Mouse (Mus musculus) intestine, embryonic 15.5 days (tissue): ENCODE data around the gene Fbxl12. TPM values are rescaled to one million over a fixed set of nuclear protein-coding genes. Genes with fewer than 3 reads are reported as not detected.
"Not testable (repeated sequence)": the region's sequence is repeated elsewhere in the genome, so short reads cannot be mapped to it uniquely, and the experiment has no call there.

Source experiments
- ATAC-seq: fragments of 200-750 bp; cut with Nextera tagmentation; 2 replicates; pipeline ENCODE4 v1.8.0; 2017; ENCODE audit warnings: moderate TSS enrichment, moderate library complexity
- H3K27ac ChIP-seq: fragments of 300-500 bp; sonication (generic); 2 replicates; pipeline ENCODE4 v1.5.1; 2015; ENCODE audit warnings: mild to moderate bottlenecking, inconsistent platforms
- H3K27me3 ChIP-seq: fragments of 300-500 bp; sonication (generic); replicated peaks from 2 replicates; pipeline ENCODE4 v1.6.1; 2015; ENCODE audit warnings: inconsistent platforms
- H3K36me3 ChIP-seq: fragments of 300-500 bp; sonication (generic); 2 replicates; pipeline ENCODE4 v1.6.1; 2015; ENCODE audit warnings: inconsistent platforms
- H3K4me1 ChIP-seq: fragments of 300-500 bp; sonication (generic); replicated peaks from 2 replicates; pipeline ENCODE4 v1.6.1; 2015; ENCODE audit warnings: inconsistent platforms
- H3K4me2 ChIP-seq: fragments of 300-500 bp; sonication (generic); replicated peaks from 2 replicates; pipeline ENCODE4 v1.6.1; 2015; ENCODE audit warnings: mild to moderate bottlenecking, inconsistent platforms
- H3K4me3 ChIP-seq: fragments of 300-500 bp; sonication (generic); replicated peaks from 2 replicates; pipeline ENCODE4 v1.5.1; 2015; ENCODE audit warnings: inconsistent platforms
- H3K9ac ChIP-seq: fragments of 300-500 bp; sonication (generic); 2 replicates; pipeline ENCODE4 v1.6.1; 2015; ENCODE audit warnings: inconsistent platforms
- H3K9me3 ChIP-seq: fragments of 300-500 bp; sonication (generic); 2 replicates; pipeline ENCODE4 v1.6.1; 2016; ENCODE audit warnings: inconsistent platforms
- WGBS: fragments of 180-500 bp; shearing (Covaris S2); methylation state at CpG from one replicate; pipeline ENCODE4 v1.1.7; 2015; 5-methylcytosine and 5-hydroxymethylcytosine counted together
- polyA plus RNA-seq: library from polyadenylated mRNA; unstranded; fragments of >200 nt; fragmentation: Nextera tagmentation; extraction: Ambion mirVana; gene quantifications from 2 replicates; pipeline ENCODE4 v1.2.1, GENCODE M21; 2015

Gene Fbxl12
- polyA plus RNA-seq, 1 experiment from 2014 or later: 14.7 TPM

DNA sequence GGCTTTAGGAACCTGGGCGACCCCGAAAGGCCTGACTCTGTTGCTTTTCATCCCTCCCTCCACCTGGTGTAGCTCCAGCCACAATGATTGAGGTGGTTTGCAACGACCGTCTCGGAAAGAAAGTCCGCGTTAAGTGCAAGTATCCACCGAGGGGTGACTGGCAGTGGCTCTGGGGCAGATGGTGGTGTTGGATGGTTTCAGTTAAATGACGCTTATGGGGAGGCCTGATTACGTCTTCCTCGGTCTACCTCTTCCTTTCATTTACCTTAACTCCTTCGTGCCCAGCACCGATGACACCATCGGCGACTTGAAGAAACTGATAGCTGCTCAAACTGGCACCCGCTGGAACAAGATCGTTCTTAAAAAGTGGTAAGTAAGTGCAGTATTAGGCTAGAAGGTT is 554 bp upstream of the Fbxl12 start:
- Histone ChIP-seq H3K4me1 (peaks cover 12% of the 10 kb centered on the region; the same call in 1 of the 2 replicates), H3K27ac (peak overlapping the region; percentile 81), H3K9me3 (no peaks in the 10 kb centered on the region), H3K36me3 (0 out of 2 replicates have a peak, but pooled peaks cover 7% of the 10 kb centered on the region), H3K4me2 (peak overlapping the region; percentile 70), H3K27me3 (no peaks in the 10 kb centered on the region), H3K4me3 (peak overlapping the region; percentile 72), H3K9ac (peak overlapping the region; percentile 81)
- no peak for ATAC-seq
- 4% methylated on average over 17 of the region's 17 CpGs for WGBS

DNA sequence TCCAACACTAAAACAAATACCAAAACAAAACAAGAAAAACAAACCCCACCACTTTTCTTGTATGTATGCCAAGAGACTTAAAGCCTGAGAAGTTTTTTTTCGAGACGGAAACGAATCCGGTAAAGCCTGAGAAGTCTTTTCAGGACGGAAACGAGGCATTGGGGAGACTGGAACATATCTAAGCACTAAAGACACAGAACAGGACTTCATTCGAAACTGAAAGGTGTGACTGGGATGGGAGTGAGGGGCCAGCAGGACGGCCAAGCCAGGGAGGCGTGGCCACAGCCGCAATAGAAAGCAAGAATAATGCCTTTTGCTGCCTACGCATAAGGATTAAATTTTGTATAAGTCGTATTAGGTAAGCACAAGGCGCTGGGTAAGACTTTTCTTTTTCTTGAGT is 786 bp downstream of the Fbxl12 start:
- no peak overlapping the region for H3K27ac ChIP-seq
- H3K9ac ChIP-seq: peak overlapping the region; percentile 81
- H3K9me3 ChIP-seq: no peaks in the 10 kb centered on the region
- peak overlapping the region; percentile 70 for H3K4me2 ChIP-seq
- ATAC-seq: no peak
- H3K4me1 ChIP-seq: peaks cover 12% of the 10 kb centered on the region; the same call in 1 of the 2 replicates
- H3K4me3 ChIP-seq: peak overlapping the region; percentile 72
- no peaks in the 10 kb centered on the region for H3K27me3 ChIP-seq
- peaks cover 5% of the 10 kb centered on the region; the same call in 1 of the 2 replicates for H3K36me3 ChIP-seq
- WGBS: 5% methylated on average over 13 of the region's 13 CpGs

DNA sequence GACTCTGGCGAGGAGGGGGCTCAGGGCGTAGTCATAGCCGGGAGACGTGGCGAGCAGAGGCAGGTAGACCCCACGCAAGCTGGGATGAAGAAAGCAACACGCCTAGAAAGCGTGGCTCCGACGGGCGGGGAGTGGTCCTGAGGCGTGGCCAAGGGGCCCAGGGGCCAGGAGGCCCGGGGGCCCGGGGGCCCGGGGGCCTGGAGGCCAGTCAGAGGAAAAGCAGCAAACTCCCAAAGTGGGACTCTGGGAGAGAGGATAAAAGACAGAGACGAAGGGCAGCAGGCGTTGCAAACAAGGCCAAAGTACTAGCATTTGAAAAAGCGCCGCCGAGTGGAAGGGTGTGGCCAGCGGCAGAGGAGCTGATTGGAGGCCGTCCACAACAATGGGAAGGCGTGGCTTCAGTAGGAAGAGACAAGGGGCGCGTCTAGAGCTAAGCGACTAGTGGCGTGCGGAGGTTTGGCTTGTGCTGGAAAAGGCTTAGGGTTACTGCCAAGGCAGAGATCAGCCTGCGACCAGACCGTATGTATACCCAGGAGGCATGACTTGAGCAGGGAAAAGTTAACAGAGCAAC is 1.6 kb downstream of the Fbxl12 start:
- peak overlapping the region; percentile 81 for H3K9ac ChIP-seq
- H3K27me3 ChIP-seq: no peaks in the 10 kb centered on the region
- peaks cover 12% of the 10 kb centered on the region; the same call in 1 of the 2 replicates for H3K4me1 ChIP-seq
- no peaks in the 10 kb centered on the region for H3K9me3 ChIP-seq
- peak; percentile 86 for ATAC-seq
- H3K4me2 ChIP-seq: peak overlapping the region; percentile 70
- peaks cover 8% of the 10 kb centered on the region; the same call in 1 of the 2 replicates for H3K36me3 ChIP-seq
- peak overlapping the region; percentile 72 for H3K4me3 ChIP-seq
- WGBS: 0% methylated on average over 30 of the region's 30 CpGs
- peak overlapping the region; percentile 98 for H3K27ac ChIP-seq

DNA sequence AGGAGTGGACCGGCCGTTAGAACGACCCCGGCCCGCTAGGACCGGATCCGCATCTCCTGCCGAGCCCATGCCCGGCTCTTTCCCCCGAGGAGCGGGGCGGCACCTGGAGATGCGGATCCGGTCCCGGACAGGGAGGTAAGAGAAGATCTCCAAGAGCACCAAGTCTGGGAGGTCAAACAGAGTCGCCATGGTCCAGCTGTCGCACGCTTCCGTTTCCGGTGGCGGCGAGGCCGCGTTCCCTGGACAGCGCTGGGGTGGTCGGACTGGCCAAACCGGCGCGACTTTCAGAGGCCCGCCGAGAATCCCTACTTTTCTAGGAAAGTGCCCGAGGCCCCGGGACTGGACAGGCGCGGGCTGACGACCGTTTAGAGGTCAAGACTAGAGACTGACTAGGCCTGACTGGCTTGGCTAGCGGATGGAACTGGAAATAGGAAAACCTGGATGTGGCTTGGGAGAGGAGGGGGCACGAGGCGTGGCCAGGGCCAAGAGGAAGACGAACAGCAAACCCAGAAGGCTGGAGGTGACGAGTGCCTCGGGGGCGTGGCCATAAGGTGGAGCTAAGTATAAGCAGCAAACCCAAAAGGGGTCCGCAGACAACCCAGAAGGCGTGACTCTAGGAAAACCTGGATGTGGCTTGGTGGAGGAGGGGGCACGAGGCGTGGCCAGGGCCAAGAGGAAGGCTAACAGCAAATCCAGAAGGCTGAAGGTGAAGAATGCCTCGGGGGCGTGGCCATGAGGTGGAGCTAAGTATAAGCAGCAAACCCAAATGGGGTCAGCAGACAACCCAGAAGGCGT is 2.3 kb downstream of the Fbxl12 start, which contains the start of gene Ubl5:
Gene Ubl5 (plus strand): TSS at position 778 of the 795 bp plus-strand sequence.
- Histone ChIP-seq H3K4me1 (peaks cover 12% of the 10 kb centered on the region; the same call in 1 of the 2 replicates), H3K27me3 (no peaks in the 10 kb centered on the region), H3K4me3 (peak within 1 kb of the TSS; percentile 72), H3K27ac (peak within 1 kb of the TSS; percentile 98), H3K9ac (peak within 1 kb of the TSS; percentile 81), H3K4me2 (peak within 1 kb of the TSS; percentile 70), H3K36me3 (peaks cover 12% of the 10 kb centered on the region; the same call in 1 of the 2 replicates), H3K9me3 (no peaks in the 10 kb centered on the region)
- peak; percentile 91 for ATAC-seq
- WGBS: under 1% methylated on average over 51 of the region's 51 CpGs

DNA sequence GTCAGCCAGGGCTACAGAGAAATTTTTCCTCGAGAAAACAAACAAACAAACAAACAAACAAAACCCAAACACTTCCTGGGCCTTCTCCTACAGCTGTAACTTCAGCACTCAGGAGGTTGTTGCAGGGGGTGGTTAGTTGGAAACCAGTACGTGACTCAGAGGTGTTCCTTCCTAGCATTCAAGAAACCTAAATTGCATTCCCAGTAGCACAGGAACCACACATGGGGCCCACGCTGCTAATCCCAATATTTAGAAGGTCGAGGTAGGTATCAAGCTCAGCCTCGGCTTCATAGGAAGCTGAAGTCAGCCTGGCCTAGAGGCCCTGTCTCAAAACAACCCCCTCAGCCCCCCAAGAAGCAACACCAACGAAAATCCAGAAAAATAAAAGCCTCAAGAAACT is 3.1 kb downstream of the Fbxl12 start:
- ATAC-seq: no peak
- Histone ChIP-seq H3K9me3 (no peaks in the 10 kb centered on the region), H3K4me1 (peaks cover 12% of the 10 kb centered on the region; the same call in 1 of the 2 replicates), H3K27me3 (no peaks in the 10 kb centered on the region), H3K9ac (peak overlapping the region; percentile 76), H3K27ac (0 out of 2 replicates have a peak overlapping the region, but pooled peaks have one; percentile 98), H3K36me3 (peaks cover 13% of the 10 kb centered on the region; the same call in 1 of the 2 replicates), H3K4me3 (peak overlapping the region; percentile 72), H3K4me2 (peak overlapping the region; percentile 70)
- 15% methylated on average over 6 of the region's 6 CpGs for WGBS

DNA sequence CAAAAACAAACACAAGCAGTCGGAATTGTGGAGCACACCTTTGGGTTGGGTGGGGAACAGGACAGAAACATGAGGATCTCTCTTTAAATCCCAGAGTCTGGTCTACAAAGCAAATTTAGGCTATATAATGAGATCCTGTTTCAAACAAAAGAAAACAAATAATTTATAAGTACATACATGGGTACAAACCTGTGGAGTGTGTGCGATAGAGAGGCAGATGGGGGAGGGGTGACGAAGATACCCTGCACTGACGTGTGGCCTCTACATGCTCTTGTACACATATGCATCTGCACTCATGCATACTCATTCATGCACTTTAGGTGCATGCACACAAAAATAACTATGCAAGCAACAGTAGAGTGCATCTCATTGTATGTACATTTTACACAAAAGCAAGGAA is 5.1 kb downstream of the Fbxl12 start:
- Histone ChIP-seq H3K36me3 (peaks cover 12% of the 10 kb centered on the region; the same call in 1 of the 2 replicates), H3K9me3 (no peaks in the 10 kb centered on the region), H3K4me2 (no peak overlapping the region), H3K4me1 (peaks cover 8% of the 10 kb centered on the region; the same call in 1 of the 2 replicates), H3K27me3 (no peaks in the 10 kb centered on the region), H3K27ac (no peak overlapping the region), H3K9ac (no peak overlapping the region), H3K4me3 (no peak overlapping the region)
- ATAC-seq: no peak
- WGBS: 93% methylated on average over 4 of the region's 4 CpGs

DNA sequence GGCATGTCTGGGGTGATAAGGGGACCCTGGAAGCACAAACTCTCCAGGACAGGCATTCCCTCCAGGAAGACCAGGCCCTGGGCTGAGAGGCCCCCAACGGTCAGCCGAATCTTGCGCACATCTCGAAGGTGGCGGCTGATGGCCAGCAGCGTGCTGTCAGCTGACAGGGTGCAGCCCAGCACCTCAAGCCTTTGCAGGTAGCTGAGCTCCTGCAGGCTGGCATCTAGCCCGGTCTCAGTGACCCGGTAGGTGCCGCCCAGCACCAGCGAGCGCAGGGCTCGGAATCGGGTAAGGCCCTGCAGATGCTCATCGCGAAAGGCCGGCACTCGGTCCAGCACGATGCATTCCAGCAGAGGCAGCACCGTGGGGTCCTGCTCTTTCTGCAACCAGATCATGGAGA is 6.0 kb downstream of the Fbxl12 start:
- Histone ChIP-seq H3K27me3 (no peaks in the 10 kb centered on the region), H3K27ac (no peak overlapping the region), H3K4me1 (peaks cover 5% of the 10 kb centered on the region; the same call in 1 of the 2 replicates), H3K36me3 (peaks cover 12% of the 10 kb centered on the region; the same call in 1 of the 2 replicates), H3K4me3 (no peak overlapping the region), H3K9me3 (no peaks in the 10 kb centered on the region), H3K9ac (no peak overlapping the region), H3K4me2 (no peak overlapping the region)
- WGBS: 93% methylated on average over 19 of the region's 19 CpGs
- no peak for ATAC-seq

DNA sequence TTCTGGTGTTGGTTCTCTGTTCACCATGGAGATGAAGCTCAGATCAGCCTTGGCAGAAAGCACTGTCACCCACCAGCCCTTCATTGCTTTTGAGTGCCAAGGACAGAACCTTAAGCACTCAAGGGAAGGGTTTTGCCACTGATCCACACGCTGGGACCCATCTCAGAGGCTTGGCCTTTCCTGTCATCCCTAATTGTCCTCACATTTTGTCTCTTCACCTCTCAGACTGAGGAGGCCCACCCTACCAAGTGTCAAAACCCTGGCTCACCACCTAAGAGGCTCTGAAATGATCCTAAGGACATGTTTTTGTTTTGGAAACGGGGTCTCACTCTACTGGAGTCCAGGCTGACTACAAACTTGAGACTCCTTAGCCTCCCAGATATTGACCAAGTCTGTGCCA is 7.8 kb downstream of the Fbxl12 start:
- Histone ChIP-seq H3K4me2 (no peak overlapping the region), H3K27me3 (no peaks in the 10 kb centered on the region), H3K9ac (no peak overlapping the region), H3K4me1 (peaks cover 5% of the 10 kb centered on the region; the same call in 1 of the 2 replicates), H3K36me3 (peaks cover 12% of the 10 kb centered on the region; the same call in 1 of the 2 replicates), H3K4me3 (no peak overlapping the region), H3K27ac (no peak overlapping the region), H3K9me3 (no peaks in the 10 kb centered on the region)
- ATAC-seq: no peak
- 81% methylated on average over 2 of the region's 2 CpGs for WGBS

DNA sequence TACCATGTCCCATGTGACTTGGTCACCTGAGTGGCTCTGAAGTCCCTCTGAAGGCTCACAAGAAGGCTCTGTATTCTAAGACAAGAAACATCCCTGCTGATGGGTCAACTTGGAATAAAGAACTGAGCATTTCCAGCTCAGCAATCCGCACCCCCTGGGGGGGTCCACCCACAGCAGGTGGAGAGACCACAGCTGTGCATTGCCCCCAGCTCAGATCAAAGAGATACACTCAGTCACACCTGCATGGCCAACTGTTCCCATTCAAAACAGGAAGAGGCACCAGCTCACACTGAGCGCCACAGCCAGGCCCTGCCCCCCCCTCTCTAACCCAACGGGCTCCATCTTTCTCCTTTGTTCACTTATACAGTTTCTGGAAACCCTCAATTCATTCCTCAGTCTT is 8.3 kb downstream of the Fbxl12 start:
- H3K9me3 ChIP-seq: no peaks in the 10 kb centered on the region
- H3K4me2 ChIP-seq: no peak overlapping the region
- 82% methylated on average over 3 of the region's 3 CpGs for WGBS
- no peaks in the 10 kb centered on the region for H3K27me3 ChIP-seq
- no peak overlapping the region for H3K27ac ChIP-seq
- no peak overlapping the region for H3K4me3 ChIP-seq
- H3K36me3 ChIP-seq: peaks cover 12% of the 10 kb centered on the region; the same call in 1 of the 2 replicates
- H3K9ac ChIP-seq: no peak overlapping the region
- H3K4me1 ChIP-seq: peaks cover 1% of the 10 kb centered on the region; the same call in 1 of the 2 replicates
- peak; percentile 40; the same call in 1 of the 2 replicates for ATAC-seq

DNA sequence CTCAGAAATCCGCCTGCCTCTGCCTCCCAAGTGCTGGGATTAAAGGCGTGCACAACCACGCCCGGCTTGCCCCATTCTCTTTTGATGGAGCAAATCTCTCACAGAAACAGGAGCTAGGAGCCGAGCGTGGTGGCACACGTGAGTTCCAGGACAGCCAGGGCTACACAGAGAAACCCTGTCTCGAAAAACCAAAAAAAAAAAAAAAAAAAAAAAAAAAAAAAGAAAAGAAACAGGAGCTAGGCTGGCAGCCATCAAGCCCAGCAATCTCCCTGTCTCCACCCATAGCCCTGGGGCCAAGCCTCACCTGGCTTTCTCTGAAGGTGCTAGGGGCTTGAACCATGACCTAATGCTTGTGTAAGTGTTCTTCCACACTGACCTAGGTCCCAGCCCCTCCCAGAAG is 8.9 kb downstream of the Fbxl12 start:
- H3K9me3 ChIP-seq, H3K27me3 ChIP-seq, ATAC-seq, H3K27ac ChIP-seq, H3K9ac ChIP-seq, H3K4me1 ChIP-seq, H3K4me3 ChIP-seq, H3K4me2 ChIP-seq: not testable (repeated sequence)
- H3K36me3 ChIP-seq: peaks cover 12% of the 10 kb centered on the region; the same call in 1 of the 2 replicates
- 94% methylated on average over 8 of the region's 8 CpGs for WGBS

DNA sequence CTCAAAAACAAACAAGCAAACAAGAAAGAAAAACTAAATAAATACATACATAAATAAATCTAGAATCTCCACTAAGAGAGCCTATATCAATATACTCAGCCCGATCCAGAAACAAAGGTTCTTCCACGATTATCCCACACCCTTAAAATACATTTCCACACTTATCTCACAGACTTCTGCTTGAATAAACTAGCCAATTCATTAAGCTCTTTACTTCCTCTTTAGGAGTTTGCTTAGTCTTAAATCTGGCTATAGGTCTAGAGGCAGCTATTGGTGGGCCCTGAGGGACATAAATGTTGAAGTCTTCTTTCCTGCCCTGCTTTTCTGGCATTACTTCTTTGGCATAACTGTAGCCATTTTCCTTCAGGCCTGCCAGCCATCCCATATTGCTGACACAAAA is 13.2 kb downstream of the Fbxl12 start:
- WGBS: 91% methylated on average over 2 of the region's 2 CpGs
- Histone ChIP-seq H3K4me1 (no peaks in the 10 kb centered on the region), H3K36me3 (no peaks in the 10 kb centered on the region), H3K27me3 (no peaks in the 10 kb centered on the region), H3K9ac (no peak overlapping the region), H3K27ac (no peak overlapping the region), H3K4me2 (no peak overlapping the region), H3K4me3 (no peak overlapping the region), H3K9me3 (no peaks in the 10 kb centered on the region)
- no peak for ATAC-seq

DNA sequence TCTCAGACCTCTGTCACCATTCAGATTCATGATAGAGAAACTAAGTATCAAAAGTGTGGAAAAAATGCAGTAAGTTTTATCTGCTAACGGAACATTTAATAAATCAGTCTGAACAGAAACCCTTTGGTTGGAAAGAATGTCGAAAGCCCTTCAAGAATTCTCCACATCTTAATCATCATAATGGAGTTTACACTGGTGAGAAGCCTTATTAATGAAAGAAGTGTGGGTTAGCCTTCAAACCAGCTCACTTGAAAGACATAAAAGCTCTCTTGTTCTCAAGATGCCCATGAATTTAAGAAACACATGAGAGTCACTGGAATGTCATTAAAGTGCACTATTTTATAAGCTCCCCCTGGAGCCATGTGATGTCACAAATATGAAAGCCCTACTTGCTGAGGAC is 27.9 kb downstream of the Fbxl12 start:
- H3K27me3 ChIP-seq: no peaks in the 10 kb centered on the region
- H3K4me2 ChIP-seq: no peak overlapping the region
- no peak for ATAC-seq
- no peak overlapping the region for H3K27ac ChIP-seq
- no peaks in the 10 kb centered on the region for H3K4me1 ChIP-seq
- no peaks in the 10 kb centered on the region for H3K36me3 ChIP-seq
- H3K9me3 ChIP-seq: no peaks in the 10 kb centered on the region
- no peak overlapping the region for H3K4me3 ChIP-seq
- no peak overlapping the region for H3K9ac ChIP-seq
- 85% methylated on average over 2 of the region's 2 CpGs for WGBS
